Mouse (Mus musculus) kidney, embryonic 15.5 days (tissue): Measurements from ENCODE around the gene Calr4. TPM values are rescaled to one million over a fixed set of nuclear protein-coding genes. Genes with fewer than 3 reads are reported as not detected.

Experiments
- ATAC-seq: fragments of 200-750 bp; cut with Nextera tagmentation; replicated peaks from 2 replicates; pipeline ENCODE4 v1.8.0; 2017; ENCODE audit warnings: moderate TSS enrichment; ENCODE audit not compliant: low FRiP score
- H3K27ac ChIP-seq: fragments of 300-500 bp; sonication (generic); 2 replicates; pipeline ENCODE4 v1.5.1; 2015; ENCODE audit warnings: mild to moderate bottlenecking, inconsistent platforms
- H3K27me3 ChIP-seq: fragments of 300-500 bp; sonication (generic); 2 replicates; pipeline ENCODE4 v1.6.1; 2015; ENCODE audit warnings: inconsistent platforms
- H3K36me3 ChIP-seq: fragments of 300-500 bp; sonication (generic); 2 replicates; pipeline ENCODE4 v1.6.1; 2015; ENCODE audit warnings: inconsistent platforms
- H3K4me1 ChIP-seq: fragments of 300-500 bp; sonication (generic); 2 replicates; pipeline ENCODE4 v1.6.1; 2015; ENCODE audit warnings: inconsistent platforms
- H3K4me2 ChIP-seq: fragments of 300-500 bp; sonication (generic); 2 replicates; pipeline ENCODE4 v1.6.1; 2015; ENCODE audit warnings: moderate library complexity, mild to moderate bottlenecking, inconsistent platforms
- H3K4me3 ChIP-seq: fragments of 300-500 bp; sonication (generic); replicated peaks from 2 replicates; pipeline ENCODE4 v1.5.1; 2015; ENCODE audit warnings: mild to moderate bottlenecking, inconsistent platforms
- H3K9ac ChIP-seq: fragments of 300-500 bp; sonication (generic); 2 replicates; pipeline ENCODE4 v1.6.1; 2015; ENCODE audit warnings: mild to moderate bottlenecking, inconsistent platforms
- H3K9me3 ChIP-seq: fragments of 300-500 bp; sonication (generic); replicated peaks from 2 replicates; pipeline ENCODE4 v1.6.1; 2016; ENCODE audit warnings: inconsistent platforms
- WGBS: fragments of 180-500 bp; shearing (Covaris S2); methylation state at CpG from one replicate; pipeline ENCODE4 v1.1.7; 2015; ENCODE audit warnings: mixed read lengths; 5-methylcytosine and 5-hydroxymethylcytosine counted together
- polyA plus RNA-seq: library from polyadenylated mRNA; unstranded; fragments of >200 nt; fragmentation: Nextera tagmentation; extraction: Ambion mirVana; gene quantifications from 2 replicates; pipeline ENCODE4 v1.2.1, GENCODE M21; 2015

Gene Calr4
- polyA plus RNA-seq, 1 experiment from 2014 or later = 0.29 TPM

GRCm38 (mm10) chr4:109257639-109258038 is 23.4 kb downstream of the Calr4 start:
- H3K36me3 ChIP-seq = no peaks in the 10 kb centered on the region
- H3K27ac ChIP-seq = no peak overlapping the region
- H3K4me3 ChIP-seq = no peak overlapping the region
- H3K27me3 ChIP-seq = no peaks in the 10 kb centered on the region
- H3K4me2 ChIP-seq = no peak overlapping the region
- no peaks in the 10 kb centered on the region for H3K9me3 ChIP-seq
- no peak overlapping the region for H3K9ac ChIP-seq
- H3K4me1 ChIP-seq = no peaks in the 10 kb centered on the region
- ATAC-seq = no peak

- WGBS = 35% methylated on average over 6 of the region's 6 CpGs
- H3K27me3 ChIP-seq = no peaks in the 10 kb centered on the region
- H3K36me3 ChIP-seq = no peaks in the 10 kb centered on the region
- H3K4me1 ChIP-seq = no peaks in the 10 kb centered on the region
- no peak overlapping the region for H3K27ac ChIP-seq
- no peak overlapping the region for H3K4me2 ChIP-seq
- no peak overlapping the region for H3K4me3 ChIP-seq
- ATAC-seq = no peak
- H3K9ac ChIP-seq = no peak overlapping the region
- H3K9me3 ChIP-seq = no peaks in the 10 kb centered on the region
These were observed 27.8 kb downstream of the Calr4 start for GRCm38 (mm10) chr4:109262068-109262467.

- H3K27ac ChIP-seq = no peak overlapping the region
- WGBS = 84% methylated on average over 3 of the region's 3 CpGs
- ATAC-seq = no peak
These were observed 31.8 kb downstream of the Calr4 start for GRCm38 (mm10) chr4:109266056-109266455.

GRCm38 (mm10) chr4:109266744-109267143 is 32.5 kb downstream of the Calr4 start:
- Histone ChIP-seq H3K4me1 (no peaks in the 10 kb centered on the region), H3K36me3 (no peaks in the 10 kb centered on the region), H3K27me3 (no peaks in the 10 kb centered on the region), H3K4me3 (no peak overlapping the region), H3K9ac (no peak overlapping the region), H3K27ac (no peak overlapping the region), H3K4me2 (no peak overlapping the region), H3K9me3 (no peaks in the 10 kb centered on the region)
- ATAC-seq = no peak
- WGBS = 27% methylated on average over 2 of the region's 2 CpGs

More at GRCm38 (mm10) chr4:109266056-109266455, 31.8 kb downstream of the Calr4 start:
- Histone ChIP-seq H3K9me3 (no peaks in the 10 kb centered on the region), H3K36me3 (no peaks in the 10 kb centered on the region), H3K4me1 (no peaks in the 10 kb centered on the region), H3K9ac (no peak overlapping the region), H3K27me3 (no peaks in the 10 kb centered on the region), H3K4me3 (no peak overlapping the region), H3K4me2 (no peak overlapping the region)

- Histone ChIP-seq H3K4me3 (no peak overlapping the region), H3K4me1 (no peaks in the 10 kb centered on the region), H3K36me3 (no peaks in the 10 kb centered on the region), H3K27ac (no peak overlapping the region), H3K27me3 (no peaks in the 10 kb centered on the region), H3K4me2 (no peak overlapping the region), H3K9ac (no peak overlapping the region), H3K9me3 (no peaks in the 10 kb centered on the region)
- 92% methylated on average over 3 of the region's 3 CpGs for WGBS
- no peak for ATAC-seq
These were observed 33.2 kb downstream of the Calr4 start for GRCm38 (mm10) chr4:109267452-109267851.

GRCm38 (mm10) chr4:109268903-109269302 is 34.6 kb downstream of the Calr4 start:
- H3K4me1 ChIP-seq = no peaks in the 10 kb centered on the region
- no peaks in the 10 kb centered on the region for H3K27me3 ChIP-seq
- H3K36me3 ChIP-seq = no peaks in the 10 kb centered on the region
- H3K4me3 ChIP-seq = no peak overlapping the region
- no peak for ATAC-seq
- H3K27ac ChIP-seq = no peak overlapping the region
- no peak overlapping the region for H3K9ac ChIP-seq
- 86% methylated on average over 3 of the region's 3 CpGs for WGBS
- no peak overlapping the region for H3K4me2 ChIP-seq
- no peaks in the 10 kb centered on the region for H3K9me3 ChIP-seq

- ATAC-seq = no peak
- 94% methylated on average over 4 of the region's 4 CpGs for WGBS
- Histone ChIP-seq H3K9me3 (no peaks in the 10 kb centered on the region), H3K4me1 (no peaks in the 10 kb centered on the region), H3K4me3 (no peak overlapping the region), H3K4me2 (no peak overlapping the region), H3K27me3 (no peaks in the 10 kb centered on the region), H3K27ac (no peak overlapping the region), H3K9ac (no peak overlapping the region), H3K36me3 (no peaks in the 10 kb centered on the region)
These were observed 37.5 kb downstream of the Calr4 start for GRCm38 (mm10) chr4:109271803-109272202.

- WGBS = 88% methylated on average over 2 of the region's 2 CpGs
- no peak for ATAC-seq
- no peak overlapping the region for H3K4me2 ChIP-seq
These were observed 39.4 kb downstream of the Calr4 start for GRCm38 (mm10) chr4:109273586-109274240.

GRCm38 (mm10) chr4:109279689-109280458 is 45.6 kb downstream of the Calr4 start, which contains the start of gene Eps15:
Gene Eps15 (plus strand): TSS chr4:109280268.
- 4% methylated on average over 33 of the region's 44 CpGs for WGBS

More at GRCm38 (mm10) chr4:109273586-109274240, 39.4 kb downstream of the Calr4 start:
- H3K36me3 ChIP-seq = no peaks in the 10 kb centered on the region
- H3K4me1 ChIP-seq = no peaks in the 10 kb centered on the region
- no peaks in the 10 kb centered on the region for H3K9me3 ChIP-seq
- H3K4me3 ChIP-seq = no peak overlapping the region
- H3K27ac ChIP-seq = no peak overlapping the region
- no peaks in the 10 kb centered on the region for H3K27me3 ChIP-seq
- no peak overlapping the region for H3K9ac ChIP-seq

GRCm38 (mm10) chr4:109280459-109281160 is 46.3 kb downstream of the Calr4 start:
- H3K9ac ChIP-seq = peak overlapping the region; percentile 78
- H3K4me2 ChIP-seq = peak overlapping the region; percentile 82
- H3K9me3 ChIP-seq = no peaks in the 10 kb centered on the region
- peak overlapping the region; percentile 85 for H3K27ac ChIP-seq
- H3K27me3 ChIP-seq = no peaks in the 10 kb centered on the region
- ATAC-seq = peak; percentile 90
- H3K4me3 ChIP-seq = peak overlapping the region; percentile 77
- WGBS = under 1% methylated on average over 61 of the region's 85 CpGs
- no peaks in the 10 kb centered on the region for H3K36me3 ChIP-seq
- peaks cover 26% of the 10 kb centered on the region for H3K4me1 ChIP-seq

More at GRCm38 (mm10) chr4:109279689-109280458, 45.6 kb downstream of the Calr4 start, which contains the start of gene Eps15:
- Histone ChIP-seq H3K4me3 (peak within 1 kb of the TSS; percentile 77), H3K27ac (peak within 1 kb of the TSS; percentile 85), H3K9me3 (no peaks in the 10 kb centered on the region), H3K4me1 (peaks cover 26% of the 10 kb centered on the region), H3K36me3 (no peaks in the 10 kb centered on the region), H3K9ac (peak within 1 kb of the TSS; percentile 78), H3K27me3 (no peaks in the 10 kb centered on the region), H3K4me2 (peak within 1 kb of the TSS; percentile 82)
- ATAC-seq = peak; percentile 96

- H3K9ac ChIP-seq = peak overlapping the region; percentile 78
- peak overlapping the region; percentile 82 for H3K4me2 ChIP-seq
- 9% methylated on average over 4 of the region's 4 CpGs for WGBS
- no peaks in the 10 kb centered on the region for H3K27me3 ChIP-seq
- H3K4me1 ChIP-seq = peaks cover 26% of the 10 kb centered on the region
- no peak for ATAC-seq
- H3K4me3 ChIP-seq = peak overlapping the region; percentile 77
- H3K36me3 ChIP-seq = no peaks in the 10 kb centered on the region
- no peaks in the 10 kb centered on the region for H3K9me3 ChIP-seq
- no peak overlapping the region for H3K27ac ChIP-seq
These were observed 46.9 kb downstream of the Calr4 start for GRCm38 (mm10) chr4:109281161-109281560.

- no peaks in the 10 kb centered on the region for H3K9me3 ChIP-seq
- no peaks in the 10 kb centered on the region for H3K36me3 ChIP-seq
- H3K9ac ChIP-seq = no peak overlapping the region
- 0 out of 2 replicates have a peak overlapping the region, but pooled peaks have one; percentile 77 for H3K4me3 ChIP-seq
- no peaks in the 10 kb centered on the region for H3K27me3 ChIP-seq
- H3K4me2 ChIP-seq = no peak overlapping the region
- H3K27ac ChIP-seq = no peak overlapping the region
- 81% methylated on average over 1 of the region's 1 CpGs for WGBS
- H3K4me1 ChIP-seq = peaks cover 26% of the 10 kb centered on the region
- ATAC-seq = no peak
These were observed 47.7 kb downstream of the Calr4 start for GRCm38 (mm10) chr4:109281946-109282345.
